Mouse (Mus musculus): ENCODE measurements around the gene 2010111I01Rik.

GRCm38 (mm10) chr13:62996767-62997166 is 32.1 kb downstream of the 2010111I01Rik start:
- no peak for TF ChIP-seq CTCF (conservative IDR thresholded peaks at IDR 0.05; ENCODE audit: insufficient read depth, insufficient read length, low read depth, low read length)
- no peak for TF ChIP-seq POLR2A (IDR thresholded peaks at IDR 0.05; ENCODE audit: low read depth, low read length)

Data from kidney, adult 2 months (tissue).